Mouse (Mus musculus) neural tube, embryonic 10.5 days (tissue): Measurements from ENCODE around the gene Rwdd2a.

Source experiments
- DNase-seq: peaks from one replicate; pipeline ENCODE4 v3.0.0-alpha.2; 2017; ENCODE audit warnings: low spot score; ENCODE audit errors: extremely low spot score

Gene Rwdd2a

GRCm38 (mm10) chr9:86571540-86572135, at the start of gene Rwdd2a, which contains the start of gene Pgm3:
Gene Rwdd2a, plus strand, starts transcription at chr9:86571991.
Gene Pgm3, minus strand, starts transcription at chr9:86571842.
- DNase-seq: peak; percentile 95

- DNase-seq: no peak
Observed at GRCm38 (mm10) chr9:86522335-86522734, 49.5 kb upstream of the Rwdd2a start.

- DNase-seq: no peak
Observed at GRCm38 (mm10) chr9:86525600-86525999, 46.2 kb upstream of the Rwdd2a start.

GRCm38 (mm10) chr9:86534071-86534470, 37.7 kb upstream of the Rwdd2a start:
- DNase-seq: no peak

GRCm38 (mm10) chr9:86543451-86543850, 28.3 kb upstream of the Rwdd2a start:
- DNase-seq: no peak

GRCm38 (mm10) chr9:86544559-86544958, 27.2 kb upstream of the Rwdd2a start:
- no peak for DNase-seq

GRCm38 (mm10) chr9:86549637-86550162, 22.1 kb upstream of the Rwdd2a start:
- DNase-seq: no peak

GRCm38 (mm10) chr9:86550717-86551116, 21.1 kb upstream of the Rwdd2a start:
- no peak for DNase-seq

GRCm38 (mm10) chr9:86553886-86554285, 17.9 kb upstream of the Rwdd2a start:
- DNase-seq: no peak

GRCm38 (mm10) chr9:86554641-86555040, 17.1 kb upstream of the Rwdd2a start:
- DNase-seq: no peak

GRCm38 (mm10) chr9:86560543-86560942, 11.2 kb upstream of the Rwdd2a start:
- no peak for DNase-seq

- no peak for DNase-seq
Observed at GRCm38 (mm10) chr9:86569314-86569910, 2.4 kb upstream of the Rwdd2a start.

- no peak for DNase-seq
Observed at GRCm38 (mm10) chr9:86570261-86570890, 1.4 kb upstream of the Rwdd2a start.

GRCm38 (mm10) chr9:86570946-86571345, 845 bp upstream of the Rwdd2a start:
- DNase-seq: no peak

- no peak for DNase-seq
Observed at GRCm38 (mm10) chr9:86572196-86572595, 405 bp downstream of the Rwdd2a start.

GRCm38 (mm10) chr9:86572636-86573291, 973 bp downstream of the Rwdd2a start:
- DNase-seq: peak; percentile 80

- no peak for DNase-seq
Observed at GRCm38 (mm10) chr9:86573616-86574303, 2.0 kb downstream of the Rwdd2a start.

GRCm38 (mm10) chr9:86575178-86575577, 3.4 kb downstream of the Rwdd2a start:
- DNase-seq: no peak

GRCm38 (mm10) chr9:86579657-86580056, 7.9 kb downstream of the Rwdd2a start:
- no peak for DNase-seq

GRCm38 (mm10) chr9:86583740-86584139, 11.9 kb downstream of the Rwdd2a start:
- peak; percentile 67 for DNase-seq

- DNase-seq: no peak
Observed at GRCm38 (mm10) chr9:86587019-86587795, 15.4 kb downstream of the Rwdd2a start.
